Mouse (Mus musculus): ENCODE data around the gene Ubtf.

Gene Ubtf

DNA sequence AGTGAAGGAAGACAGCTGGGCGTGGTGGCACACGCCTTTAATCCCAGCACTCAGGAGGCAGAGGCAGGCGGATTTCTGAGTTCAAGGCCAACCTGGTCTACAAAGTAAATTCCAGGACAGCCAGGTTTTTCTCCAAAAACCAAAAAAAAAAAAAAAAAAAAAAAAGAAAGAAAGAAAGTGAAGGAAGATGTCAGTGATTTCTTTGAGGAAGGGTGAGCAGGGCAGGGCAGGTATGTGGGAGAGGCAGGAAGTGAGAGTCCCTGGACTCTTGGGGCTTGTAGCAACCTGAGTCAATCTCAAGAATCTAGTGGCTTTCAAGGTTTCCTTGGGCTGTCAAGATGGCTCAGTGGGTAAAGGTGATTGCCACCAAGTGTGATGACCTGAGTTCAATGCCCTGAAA lies 24.9 kb upstream of the Ubtf start:
- no peak for DNase-seq

DNA sequence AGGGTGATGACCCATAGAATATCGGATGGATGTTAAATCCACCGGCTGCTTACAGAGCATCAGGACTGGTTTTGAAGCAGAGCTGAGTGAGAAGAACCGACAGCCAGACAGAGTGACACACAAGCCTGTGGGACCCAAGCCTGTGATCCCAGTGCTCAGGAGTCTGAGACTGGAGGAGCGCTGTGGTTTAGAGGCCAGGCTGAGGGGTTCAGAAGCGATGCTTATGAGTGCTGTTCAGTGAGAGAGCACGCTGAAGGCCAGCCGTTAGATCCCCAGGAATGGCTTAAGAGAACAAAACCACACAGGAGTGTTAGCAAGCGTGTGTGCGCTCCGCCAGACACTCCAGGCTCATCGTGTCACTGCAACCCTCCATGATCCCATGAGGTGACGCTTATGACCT lies 23.2 kb upstream of the Ubtf start:
- DNase-seq = no peak

DNA sequence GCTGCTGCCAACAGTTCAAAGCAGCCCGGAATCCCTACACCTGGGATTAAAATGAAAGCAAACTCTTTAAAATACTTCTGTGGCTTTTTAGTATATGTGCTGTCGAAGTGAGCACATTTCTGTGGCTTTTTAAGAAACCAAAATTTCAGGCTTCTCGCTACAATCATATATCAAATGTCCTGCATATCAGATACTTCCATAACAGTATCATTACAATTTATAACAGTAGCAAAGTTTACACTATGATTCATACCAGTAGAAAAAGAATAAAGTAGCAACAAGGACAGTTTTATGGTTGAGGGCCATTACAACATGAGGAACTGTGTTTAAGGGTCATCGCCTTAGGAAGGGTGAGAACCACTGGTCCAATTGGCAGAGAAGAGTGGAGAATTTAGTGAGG lies 21.6 kb upstream of the Ubtf start:
- DNase-seq = no peak

DNA sequence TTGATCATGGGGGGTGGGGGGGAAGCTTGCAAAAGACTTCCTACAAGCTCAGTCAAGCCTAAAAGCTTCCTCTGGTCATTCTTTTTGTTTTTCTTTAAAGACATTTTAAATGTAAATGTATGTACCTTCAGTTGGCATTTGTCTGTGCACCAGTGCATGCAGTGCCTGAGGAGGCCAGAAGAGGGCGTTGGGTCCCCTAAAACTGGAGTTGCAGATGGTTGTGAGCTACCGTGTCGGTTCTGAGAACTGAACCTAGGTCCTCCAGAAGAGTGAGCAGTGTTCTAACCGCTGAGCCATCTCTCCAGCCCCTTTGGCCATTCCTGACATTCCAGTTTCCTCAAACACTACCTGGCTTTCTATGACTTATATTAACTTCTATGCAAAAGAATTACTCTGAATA lies 20.1 kb upstream of the Ubtf start:
- DNase-seq = peak; percentile 59

DNA sequence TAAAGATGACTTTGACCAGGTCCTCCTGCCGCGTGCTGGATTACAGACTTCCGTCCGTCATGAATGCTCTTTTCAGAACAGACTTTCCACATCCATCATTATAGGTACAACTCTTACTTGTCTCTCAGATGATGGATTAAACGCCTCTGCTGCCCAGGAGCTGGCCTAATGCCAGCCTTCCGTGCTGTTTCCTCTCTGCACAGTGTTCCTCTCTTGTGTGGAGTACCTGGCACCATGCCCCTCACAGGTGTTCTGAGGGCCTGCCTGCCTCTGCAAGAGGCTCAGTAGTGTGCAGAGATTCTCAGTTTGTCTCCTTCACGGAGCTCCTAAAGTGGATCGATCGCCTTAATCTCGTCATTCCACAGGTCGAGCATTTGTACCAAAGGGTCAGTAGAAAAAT lies 19.7 kb upstream of the Ubtf start:
- peak; percentile 84 for DNase-seq

DNA sequence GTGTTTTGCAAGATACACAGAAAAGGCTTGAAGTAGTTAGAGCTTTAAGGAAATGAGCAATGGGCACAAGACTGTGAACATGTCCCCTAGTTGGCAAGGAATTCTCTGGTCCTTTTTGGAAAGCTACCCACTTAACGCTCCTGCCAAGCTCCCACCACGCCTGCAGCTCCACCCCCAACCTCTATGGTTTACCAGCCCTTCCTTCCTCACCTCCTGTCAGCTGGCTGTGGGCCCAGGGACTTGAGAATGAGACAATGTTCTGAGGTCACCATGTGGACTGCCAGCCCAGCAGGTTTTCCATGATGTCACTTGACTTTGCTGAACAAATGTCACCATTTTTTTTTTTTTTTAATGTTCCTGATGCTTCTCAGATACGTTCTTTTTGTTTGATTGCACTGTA lies 19.0 kb upstream of the Ubtf start:
- peak; percentile 98 for DNase-seq

DNA sequence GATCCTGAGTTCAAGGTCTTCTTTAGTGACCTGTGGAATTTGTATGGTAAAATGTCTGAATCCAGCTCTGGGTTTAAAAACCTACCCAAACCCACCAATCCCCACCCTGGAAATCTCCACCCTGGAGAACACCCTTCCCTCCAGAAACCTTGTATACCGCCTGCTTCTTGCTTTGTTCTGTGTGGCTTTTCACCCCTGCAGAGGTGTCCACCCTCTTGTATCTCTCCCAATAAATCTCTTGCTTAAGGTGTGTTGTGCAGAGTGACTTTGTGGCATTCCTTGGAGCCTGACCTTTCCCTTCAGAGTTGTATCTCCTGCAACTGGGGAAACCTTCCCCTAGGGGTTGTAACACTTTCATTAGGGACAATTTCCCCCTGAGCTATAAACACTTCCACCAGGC lies 18.4 kb upstream of the Ubtf start:
- peak; percentile 27 for DNase-seq

DNA sequence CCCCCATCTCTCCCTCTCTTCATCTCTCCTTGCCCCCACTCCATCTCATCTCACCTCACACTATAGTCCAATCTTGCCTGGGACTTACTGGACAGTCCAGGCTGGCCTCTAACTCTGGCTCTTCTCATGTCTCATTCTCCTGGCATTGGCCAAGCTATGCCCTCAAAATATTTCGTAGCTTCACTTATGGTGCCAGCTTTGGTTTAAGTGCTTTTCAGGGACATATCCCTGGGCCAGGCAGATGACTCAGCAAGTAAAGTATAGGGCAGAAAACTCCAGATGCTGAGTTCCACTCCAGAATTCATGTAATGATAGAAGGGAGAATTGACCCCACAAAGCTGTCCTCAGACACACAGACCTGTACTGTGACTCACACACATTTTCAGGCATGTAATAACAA lies 16.6 kb upstream of the Ubtf start:
- DNase-seq = peak; percentile 10

DNA sequence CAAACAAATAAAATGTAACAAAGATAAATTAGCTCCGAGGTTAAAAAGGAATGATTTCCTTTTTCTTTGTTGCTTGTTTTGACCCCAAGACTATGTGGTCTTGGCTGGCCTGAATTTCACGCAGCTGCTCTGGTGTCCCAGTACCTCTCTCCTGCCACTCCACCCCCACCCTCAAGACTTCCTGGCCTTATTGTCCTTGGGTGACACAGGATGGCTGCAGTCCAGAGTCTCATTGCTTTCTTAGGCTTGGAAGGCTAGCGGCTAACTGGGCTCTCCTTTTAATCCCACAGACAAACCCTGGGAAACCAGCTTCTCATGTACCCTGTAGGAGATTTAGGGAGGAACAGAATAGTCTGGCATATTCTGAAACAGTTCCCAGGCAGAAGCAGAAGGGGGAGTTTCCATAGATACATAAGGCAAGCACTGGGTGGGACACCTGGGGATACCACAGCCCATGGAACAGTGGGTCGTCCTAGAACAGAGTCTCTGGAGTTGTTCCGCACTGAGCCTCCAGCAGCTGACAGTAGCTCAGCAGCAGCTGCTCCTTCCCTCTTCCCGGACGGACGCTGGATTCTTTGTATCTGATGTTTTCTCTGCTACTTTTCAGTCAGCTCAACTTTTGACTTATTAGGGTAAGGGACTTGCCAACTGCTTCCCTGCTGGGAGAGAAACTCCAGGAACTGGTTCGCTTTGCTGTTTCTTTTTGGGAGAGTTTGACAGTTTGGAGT lies 15.6 kb upstream of the Ubtf start:
- DNase-seq = peak; percentile 27

DNA sequence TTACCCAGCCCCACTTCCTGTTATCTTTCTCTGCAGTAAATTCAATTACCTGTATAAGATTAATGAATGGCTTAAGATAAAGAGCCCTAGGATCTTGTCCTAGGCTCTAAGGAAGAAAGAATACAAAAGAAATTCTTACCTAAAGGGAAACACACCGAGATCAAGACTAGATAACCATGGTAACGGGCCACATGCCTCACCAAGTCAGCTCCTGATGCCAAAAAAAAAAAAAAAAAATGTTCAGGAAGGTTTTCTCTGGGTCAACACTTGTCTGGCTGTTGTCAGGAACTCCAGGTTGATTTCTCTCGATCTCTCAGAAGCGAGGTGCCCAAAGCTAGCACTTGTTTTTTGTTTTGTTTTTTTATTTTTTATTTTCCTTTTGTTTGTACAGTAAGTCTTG lies 14.5 kb upstream of the Ubtf start:
- DNase-seq = no peak

DNA sequence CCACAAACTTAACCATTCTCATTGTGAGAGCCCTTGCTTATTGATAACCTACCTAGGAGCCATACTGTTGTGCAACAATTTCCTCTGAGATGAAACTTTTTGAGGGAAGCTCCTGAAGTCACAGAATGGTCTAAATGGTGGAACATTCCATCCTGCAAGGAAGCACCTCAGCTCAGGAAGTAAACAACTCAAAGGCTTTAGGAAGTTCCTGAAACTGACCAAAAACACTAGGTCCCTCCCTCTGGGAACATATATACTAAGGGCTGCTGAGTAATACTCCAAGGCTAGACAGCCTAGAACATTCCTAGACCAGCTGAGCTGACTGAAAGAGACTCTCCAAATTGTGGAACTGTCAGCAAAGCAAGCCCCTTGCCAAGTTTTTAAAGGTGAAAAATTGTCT lies 13.5 kb upstream of the Ubtf start:
- no peak for DNase-seq

DNA sequence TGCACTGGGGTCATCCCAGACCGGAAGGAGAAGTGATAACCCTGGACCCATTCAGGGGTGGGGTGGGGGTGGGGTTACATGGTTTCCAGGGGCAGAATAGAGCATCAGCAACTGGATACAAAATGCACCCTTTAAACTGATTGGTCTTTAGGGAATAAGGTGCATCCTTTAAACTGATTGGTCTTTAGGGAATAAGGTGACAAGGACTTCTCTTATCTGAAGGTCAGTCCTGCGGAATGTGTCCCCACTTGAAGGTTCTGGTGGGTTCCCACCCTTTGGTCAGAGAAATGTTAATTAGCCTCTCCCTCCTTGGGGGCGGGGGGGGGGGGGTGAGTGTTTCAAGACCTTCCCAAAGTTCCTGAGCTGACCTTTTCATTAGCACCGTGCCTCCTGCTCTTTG lies 12.3 kb upstream of the Ubtf start:
- DNase-seq = no peak

DNA sequence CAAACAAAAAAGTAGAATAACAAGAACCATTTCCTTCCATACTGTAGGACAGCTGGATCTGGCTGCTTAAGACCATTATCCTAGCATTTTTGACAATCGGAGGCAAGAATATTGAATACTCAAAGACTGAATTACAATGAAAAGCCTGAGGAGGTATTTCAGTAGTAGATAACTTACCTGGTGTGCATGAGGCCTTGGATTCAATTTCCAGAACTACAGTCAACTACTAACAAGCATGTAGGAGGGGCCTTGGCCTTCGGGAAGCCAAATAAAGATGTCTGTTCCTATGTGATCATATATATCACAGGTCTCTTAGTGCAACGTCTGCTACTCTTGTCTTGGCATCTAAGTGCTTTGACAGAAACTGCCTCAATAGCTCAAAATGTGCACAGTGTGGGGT lies 10.5 kb upstream of the Ubtf start:
- no peak for DNase-seq

DNA sequence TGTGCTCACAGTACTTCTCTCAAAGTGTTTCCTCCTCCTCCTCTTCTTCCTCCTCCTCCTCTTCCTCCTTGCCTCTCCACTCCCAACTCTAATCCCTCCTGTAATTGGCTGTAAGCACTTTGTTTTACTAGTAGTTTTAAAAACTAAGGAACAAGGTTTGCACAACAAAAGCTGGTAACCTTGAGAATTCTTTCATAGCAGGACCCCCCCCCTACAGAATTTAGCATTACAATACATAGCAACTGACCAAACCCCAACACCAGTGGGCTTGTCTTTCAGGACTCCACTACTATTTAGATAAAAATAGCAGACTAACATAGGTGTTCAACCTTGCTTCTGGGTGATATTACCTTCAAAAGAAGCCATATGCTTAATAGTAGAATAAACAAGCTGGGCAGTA lies 10.0 kb upstream of the Ubtf start:
- DNase-seq = no peak

DNA sequence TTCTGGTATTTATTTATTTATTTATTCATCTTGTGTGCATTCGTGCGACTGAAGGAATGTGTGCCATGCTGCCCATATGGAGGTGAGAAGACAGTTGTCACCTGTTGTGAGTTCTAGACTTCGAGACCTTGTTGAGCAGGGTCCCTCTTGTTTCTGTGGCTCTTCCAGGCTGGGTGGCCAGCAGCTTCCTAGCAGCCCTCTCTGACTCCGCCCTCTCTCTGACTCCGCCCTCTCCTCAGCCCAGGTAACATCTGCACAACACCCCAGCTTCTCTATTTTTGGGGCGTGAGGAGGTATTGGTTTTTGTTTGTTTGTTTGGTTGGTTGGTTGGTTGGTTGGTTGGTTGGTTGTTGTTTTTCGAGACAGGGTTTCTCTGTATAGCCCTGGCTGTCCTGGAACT lies 8.3 kb upstream of the Ubtf start:
- peak; percentile 31 for DNase-seq

DNA sequence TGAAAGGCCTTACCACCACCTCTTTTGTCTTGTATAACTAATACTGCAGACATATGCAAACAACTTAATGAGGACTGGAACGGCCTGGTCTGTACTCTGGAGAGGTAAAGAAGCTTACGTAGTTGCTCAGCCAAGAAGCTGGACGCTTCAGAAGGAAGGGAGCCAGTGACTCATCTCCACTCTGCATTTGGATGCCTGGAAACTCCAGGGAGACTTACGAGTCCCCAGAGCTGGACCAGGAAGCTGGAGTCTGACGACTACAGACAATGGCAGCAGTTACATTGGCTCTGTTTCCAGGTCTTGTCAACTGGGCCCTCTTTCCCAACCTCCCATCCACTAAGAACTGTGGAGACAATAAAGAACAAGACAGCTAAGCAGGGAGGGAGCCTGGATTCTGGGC lies 7.7 kb upstream of the Ubtf start:
- no peak for DNase-seq

DNA sequence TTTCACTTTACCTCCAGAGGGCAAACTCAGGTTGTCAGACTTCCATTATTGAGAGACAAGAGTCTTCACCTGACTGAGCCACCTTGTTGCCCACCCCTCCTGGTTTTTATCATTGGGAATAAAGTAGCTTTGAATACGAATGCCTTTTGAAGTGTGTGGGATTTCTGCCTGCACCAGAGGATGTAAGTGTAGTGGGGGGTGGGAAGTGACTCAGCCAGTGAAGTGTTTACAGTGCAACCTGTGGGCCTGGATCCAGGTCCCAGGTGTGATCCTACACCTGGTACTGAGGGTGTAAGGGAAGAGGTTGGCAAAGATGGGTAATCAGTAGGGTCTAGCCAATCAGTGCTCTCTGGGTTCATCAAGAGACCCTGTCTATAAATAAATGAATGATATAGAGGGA lies 4.0 kb upstream of the Ubtf start:
- peak; percentile 41 for DNase-seq

DNA sequence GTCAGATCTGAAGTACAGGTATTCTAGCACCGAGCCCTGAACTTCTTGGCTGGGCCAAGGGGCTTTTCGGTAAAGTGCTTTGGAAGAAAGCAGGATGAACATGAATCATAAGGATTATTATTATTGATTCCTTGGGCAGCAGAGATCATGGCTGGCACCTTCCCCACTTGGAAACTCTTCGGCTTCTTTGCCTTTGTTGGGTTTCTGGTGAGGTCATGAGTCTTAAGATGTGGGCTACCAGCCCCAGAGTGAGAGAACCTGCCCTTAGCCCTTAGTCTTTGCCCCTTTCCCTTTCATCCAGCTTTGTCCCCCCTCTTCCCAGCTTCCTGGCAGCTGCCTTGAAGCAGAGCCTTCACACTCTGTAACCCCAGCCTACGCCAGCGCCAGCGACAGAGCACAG lies 2.4 kb upstream of the Ubtf start:
- DNase-seq = peak; percentile 55

DNA sequence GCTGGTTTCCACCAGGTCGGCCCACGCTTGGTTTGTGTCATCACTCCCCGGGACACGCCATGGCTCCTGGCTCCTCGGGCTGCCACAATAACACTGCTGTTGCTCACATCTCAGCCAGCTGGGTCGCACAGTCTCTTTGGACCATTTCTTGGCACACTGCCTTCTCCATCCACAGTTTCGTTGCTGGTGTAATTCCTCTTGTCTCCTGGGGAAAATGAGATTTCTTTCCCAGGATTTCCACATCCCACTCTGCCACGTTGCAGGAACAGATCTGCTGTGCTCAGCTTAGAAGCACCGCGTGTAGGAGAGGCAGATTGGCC lies 1.1 kb upstream of the Ubtf start:
- peak; percentile 84 for DNase-seq

DNA sequence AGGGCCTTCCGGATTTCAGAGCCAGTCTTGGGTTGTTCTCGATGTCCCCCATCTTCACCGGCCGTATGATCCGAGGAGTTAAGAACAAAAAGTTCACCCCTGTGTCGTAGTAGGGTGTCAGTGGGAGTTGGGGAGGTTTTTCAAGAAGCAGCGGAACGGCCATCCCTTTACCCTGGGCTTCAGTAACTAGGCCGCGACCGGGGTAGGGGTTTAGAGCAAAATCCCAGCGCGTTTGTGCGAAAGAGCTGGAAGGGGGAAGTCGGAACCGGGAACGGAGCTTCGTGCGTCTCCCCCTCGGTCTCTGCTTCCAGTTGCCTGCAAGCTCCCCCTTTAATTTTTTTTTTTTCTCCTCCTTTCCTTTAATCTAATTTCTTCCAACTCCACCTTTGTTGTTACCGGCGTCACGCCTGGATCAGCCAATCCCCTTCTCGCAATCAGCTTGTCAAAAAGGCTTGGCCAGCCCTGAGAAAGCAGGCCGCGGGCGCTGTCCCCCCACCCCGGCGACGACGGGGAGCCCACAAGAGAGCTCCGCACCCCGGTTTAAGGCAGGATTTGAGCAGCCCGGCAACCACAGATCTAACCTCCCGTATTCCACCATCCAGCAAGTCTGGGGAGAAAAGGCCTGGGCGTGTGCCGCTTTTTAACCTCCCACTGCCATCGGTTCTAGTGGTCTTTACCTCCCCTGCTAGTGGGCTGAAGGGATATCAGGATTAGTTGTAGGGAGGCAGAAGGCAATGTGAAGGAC lies 571 bp upstream of the Ubtf start:
- peak; percentile 94 for DNase-seq

DNA sequence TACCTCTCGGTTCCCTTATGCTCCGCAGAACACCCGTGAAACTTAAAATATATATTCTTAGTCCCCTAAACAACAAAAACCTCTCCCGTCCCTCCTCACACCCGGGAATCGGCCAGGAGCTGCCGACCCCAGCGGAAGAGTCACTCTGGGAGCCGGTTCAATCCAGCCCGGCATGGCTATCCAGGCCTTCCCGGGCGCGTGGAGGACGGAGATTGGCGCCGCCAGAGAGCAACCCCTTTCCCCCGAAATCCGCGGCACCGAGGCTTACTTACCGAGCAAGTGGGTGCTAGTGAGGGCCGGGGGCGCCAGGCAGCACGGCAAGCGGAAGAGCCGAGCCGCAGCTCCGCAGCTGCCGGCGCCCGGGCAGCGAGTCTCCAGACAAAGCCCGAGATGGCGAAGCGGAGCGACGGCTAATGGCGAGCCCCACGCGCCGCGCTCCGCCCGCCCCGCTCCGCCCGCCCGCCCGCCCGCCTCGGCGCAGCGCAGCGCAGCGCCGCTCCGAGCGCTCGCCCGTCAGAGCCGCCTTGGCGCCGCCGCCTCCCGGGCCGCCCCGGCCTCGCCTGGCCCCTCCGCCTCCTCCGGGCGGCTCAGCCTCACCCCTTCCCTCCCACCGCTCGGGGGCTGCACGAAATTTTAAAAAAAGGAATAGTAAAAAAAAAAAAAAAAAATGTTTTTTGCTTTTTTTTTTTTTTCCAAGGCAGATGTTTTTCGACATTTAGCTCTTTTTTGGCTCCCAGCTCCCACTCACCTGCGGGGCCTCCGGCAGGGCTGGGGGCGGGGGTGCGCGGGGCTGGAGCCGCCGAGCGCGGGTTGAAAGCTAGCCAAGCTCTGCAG lies 749 bp downstream of the Ubtf start:
- DNase-seq = peak; percentile 69

DNA sequence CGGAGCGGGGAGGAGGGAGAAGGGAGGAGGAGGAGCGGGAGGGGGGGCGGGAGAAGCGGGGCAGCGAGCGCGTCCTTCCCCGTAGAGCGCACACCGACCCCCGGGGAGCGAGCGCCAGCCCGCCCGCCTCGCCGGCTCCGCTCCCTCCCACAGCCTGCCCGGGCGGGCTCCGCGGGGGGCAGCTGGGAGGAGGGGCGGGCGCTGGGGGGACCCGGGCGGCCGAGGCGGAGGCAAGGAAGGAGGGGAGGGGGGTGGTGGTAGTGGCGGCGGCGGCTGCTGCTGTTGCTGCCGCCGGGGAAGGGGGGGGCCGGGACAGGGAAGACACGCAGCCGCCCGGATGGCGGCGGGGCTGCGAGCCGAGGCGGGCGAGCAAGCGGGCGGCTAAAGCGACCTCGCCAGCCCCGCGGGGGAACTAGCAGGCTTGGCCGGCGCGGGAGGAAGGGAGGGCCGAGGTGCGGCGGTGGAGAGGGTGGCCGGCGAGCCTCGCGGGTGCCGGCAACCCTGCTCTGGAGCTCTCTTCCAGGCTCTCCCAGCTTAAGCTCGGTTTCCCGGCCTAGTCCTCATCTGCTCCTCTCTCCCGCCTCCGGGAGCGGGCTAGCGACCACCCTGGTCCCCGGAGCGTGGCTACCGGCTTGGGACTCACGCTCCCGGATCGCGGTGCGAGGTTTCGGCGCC lies 1.5 kb downstream of the Ubtf start:
- peak; percentile 76 for DNase-seq

DNA sequence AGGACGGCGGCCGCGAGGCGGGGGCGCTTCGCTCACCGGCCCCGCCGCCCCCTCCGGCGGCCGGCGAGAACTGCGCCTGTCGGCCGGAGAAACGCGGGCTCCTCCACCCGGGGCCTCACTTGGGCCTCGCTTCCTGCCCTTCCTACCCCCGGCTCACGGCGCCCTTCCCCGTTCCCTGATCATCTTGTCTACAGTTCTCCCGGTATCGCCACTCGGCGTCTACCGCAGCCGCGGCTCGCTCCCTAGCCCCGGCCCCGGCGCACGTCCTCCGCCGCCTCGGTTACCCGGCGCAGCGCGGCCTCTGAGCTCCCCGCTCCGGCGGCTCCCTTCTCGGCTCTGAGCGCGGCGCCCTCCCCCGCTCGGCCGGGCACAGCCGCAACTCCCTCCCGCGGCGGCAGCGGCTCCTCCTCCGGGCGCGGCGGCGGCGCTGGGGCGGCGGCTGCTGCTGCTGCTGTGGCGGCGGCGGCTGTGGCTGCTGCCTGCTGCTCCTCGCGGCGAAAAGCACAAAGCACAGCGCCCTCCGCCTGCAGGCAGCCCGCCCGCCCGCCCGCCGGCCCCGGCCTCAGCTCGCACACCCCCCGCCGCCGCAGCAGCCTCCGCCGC lies 2.1 kb downstream of the Ubtf start:
- DNase-seq = no peak

All from cerebellum, adult 11-12 months (tissue).